Mouse (Mus musculus): ENCODE results near the gene 1700037H04Rik.
"Not testable (repeated sequence)": the region's sequence is repeated elsewhere in the genome, so short reads cannot be mapped to it uniquely, and the experiment has no call there.

Gene 1700037H04Rik

GRCm38 (mm10) chr2:131128211-131128610 is 31.7 kb downstream of the 1700037H04Rik start:
- DNase-seq (ENCODE audit: low spot score in 2 of 2): no peak

GRCm38 (mm10) chr2:131127161-131127730 is 32.6 kb downstream of the 1700037H04Rik start, which contains the start of gene Hspa12b:
Gene Hspa12b, plus strand, starts transcription at chr2:131127280.
- DNase-seq (ENCODE audit: low spot score in 2 of 2): no peak

GRCm38 (mm10) chr2:131125964-131126815 is 33.7 kb downstream of the 1700037H04Rik start:
- no peak for DNase-seq (ENCODE audit: low spot score in 2 of 2)

- DNase-seq (ENCODE audit: low spot score in 2 of 2): no peak
Observed at GRCm38 (mm10) chr2:131125157-131125963, 34.5 kb downstream of the 1700037H04Rik start.

- DNase-seq (ENCODE audit: low spot score in 2 of 2): no peak
Observed at GRCm38 (mm10) chr2:131124166-131124565, 35.7 kb downstream of the 1700037H04Rik start.

- no peak for DNase-seq (ENCODE audit: low spot score in 2 of 2)
Observed at GRCm38 (mm10) chr2:131118968-131119574, 40.8 kb downstream of the 1700037H04Rik start.

- DNase-seq (ENCODE audit: low spot score in 2 of 2): no peak
Observed at GRCm38 (mm10) chr2:131105989-131106388, 53.9 kb downstream of the 1700037H04Rik start.

- DNase-seq (ENCODE audit: low spot score in 2 of 2): not testable (repeated sequence)
Observed at GRCm38 (mm10) chr2:131105061-131105460, 54.8 kb downstream of the 1700037H04Rik start.

GRCm38 (mm10) chr2:131104021-131104420 is 55.9 kb downstream of the 1700037H04Rik start:
- DNase-seq (ENCODE audit: low spot score in 2 of 2): no peak

GRCm38 (mm10) chr2:131101530-131101929 is 58.4 kb downstream of the 1700037H04Rik start:
- no peak for DNase-seq (ENCODE audit: low spot score in 2 of 2)

GRCm38 (mm10) chr2:131097087-131097486 is 62.8 kb downstream of the 1700037H04Rik start:
- DNase-seq (ENCODE audit: low spot score in 2 of 2): no peak

All from frontal cortex, postnatal 25 days (tissue).